Mouse (Mus musculus): ENCODE results near the gene Tbx4. TPM values are rescaled to one million over a fixed set of nuclear protein-coding genes. Genes with fewer than 3 reads are reported as not detected.

Gene Tbx4
- polyA plus RNA-seq, 1 experiment from 2014 or later: 0.25 TPM

- no peaks in the 10 kb centered on the region for H3K9me3 ChIP-seq
These were observed 43.5 kb upstream of the Tbx4 start for GRCm38 (mm10) chr11:85842596-85843346.

GRCm38 (mm10) chr11:85843347-85843692, 42.9 kb upstream of the Tbx4 start:
- Histone ChIP-seq H3K4me3 (peak overlapping the region; percentile 42), H3K27me3 (peaks cover 93% of the 10 kb centered on the region), H3K4me1 (replicated peaks) (peaks cover 40% of the 10 kb centered on the region), H3K9ac (peak overlapping the region; percentile 49), H3K36me3 (no peaks in the 10 kb centered on the region), H3K4me2 (peak overlapping the region; percentile 74), H3K9me3 (no peaks in the 10 kb centered on the region), H3K27ac (replicated peaks) (peak overlapping the region; percentile 52)
- ATAC-seq (ENCODE audit: low read depth): peak; percentile 24; the same call in 1 of the 2 replicates
- WGBS: under 1% methylated on average over 18 of the region's 18 CpGs

More at GRCm38 (mm10) chr11:85842596-85843346, 43.5 kb upstream of the Tbx4 start:
- Histone ChIP-seq H3K9ac (no peak overlapping the region; the same call in 1 of the 2 replicates), H3K27ac (replicated peaks) (no peak overlapping the region), H3K36me3 (no peaks in the 10 kb centered on the region), H3K4me1 (replicated peaks) (peaks cover 46% of the 10 kb centered on the region), H3K4me3 (peak overlapping the region; percentile 42), H3K27me3 (peaks cover 95% of the 10 kb centered on the region), H3K4me2 (peak overlapping the region; percentile 74)
- ATAC-seq (ENCODE audit: low read depth): no peak
- 4% methylated on average over 24 of the region's 24 CpGs for WGBS

GRCm38 (mm10) chr11:85844144-85844965, 41.9 kb upstream of the Tbx4 start:
- Histone ChIP-seq H3K27me3 (peaks cover 86% of the 10 kb centered on the region), H3K9me3 (no peaks in the 10 kb centered on the region), H3K27ac (replicated peaks) (0 out of 2 replicates have a peak overlapping the region, but pooled peaks have one; percentile 52), H3K4me1 (replicated peaks) (peaks cover 39% of the 10 kb centered on the region), H3K4me3 (peak overlapping the region; percentile 42), H3K9ac (peak overlapping the region; percentile 54), H3K4me2 (peak overlapping the region; percentile 74), H3K36me3 (no peaks in the 10 kb centered on the region)
- ATAC-seq (ENCODE audit: low read depth): peak; percentile 61
- WGBS: under 1% methylated on average over 54 of the region's 54 CpGs

GRCm38 (mm10) chr11:85844971-85845370, 41.3 kb upstream of the Tbx4 start:
- H3K27ac ChIP-seq (replicated peaks): no peak overlapping the region
- ATAC-seq (ENCODE audit: low read depth): no peak
- no peak overlapping the region for H3K9ac ChIP-seq
- peak overlapping the region; percentile 74 for H3K4me2 ChIP-seq
- 25% methylated on average over 5 of the region's 5 CpGs for WGBS
- H3K36me3 ChIP-seq: no peaks in the 10 kb centered on the region
- no peaks in the 10 kb centered on the region for H3K9me3 ChIP-seq
- H3K4me1 ChIP-seq (replicated peaks): peaks cover 39% of the 10 kb centered on the region
- H3K4me3 ChIP-seq: no peak overlapping the region
- peaks cover 82% of the 10 kb centered on the region for H3K27me3 ChIP-seq

GRCm38 (mm10) chr11:85845921-85846320, 40.3 kb upstream of the Tbx4 start:
- ATAC-seq (ENCODE audit: low read depth): no peak
- Histone ChIP-seq H3K27me3 (peaks cover 79% of the 10 kb centered on the region), H3K4me1 (replicated peaks) (peaks cover 31% of the 10 kb centered on the region), H3K36me3 (no peaks in the 10 kb centered on the region), H3K9me3 (no peaks in the 10 kb centered on the region), H3K27ac (replicated peaks) (no peak overlapping the region), H3K4me3 (no peak overlapping the region), H3K9ac (no peak overlapping the region), H3K4me2 (no peak overlapping the region)
- 38% methylated on average over 5 of the region's 5 CpGs for WGBS

- H3K36me3 ChIP-seq: no peaks in the 10 kb centered on the region
- 35% methylated on average over 4 of the region's 4 CpGs for WGBS
- ATAC-seq (ENCODE audit: low read depth): no peak
- no peak overlapping the region for H3K4me2 ChIP-seq
- peaks cover 73% of the 10 kb centered on the region for H3K27me3 ChIP-seq
- no peaks in the 10 kb centered on the region for H3K9me3 ChIP-seq
- peaks cover 27% of the 10 kb centered on the region for H3K4me1 ChIP-seq (replicated peaks)
- H3K9ac ChIP-seq: no peak overlapping the region
- H3K4me3 ChIP-seq: no peak overlapping the region
- H3K27ac ChIP-seq (replicated peaks): no peak overlapping the region
These were observed 39.7 kb upstream of the Tbx4 start for GRCm38 (mm10) chr11:85846509-85846908.

GRCm38 (mm10) chr11:85849037-85849436, 37.2 kb upstream of the Tbx4 start:
- Histone ChIP-seq H3K27ac (replicated peaks) (no peak overlapping the region), H3K4me3 (peak overlapping the region; percentile 30), H3K27me3 (peaks cover 48% of the 10 kb centered on the region), H3K36me3 (no peaks in the 10 kb centered on the region), H3K9me3 (no peaks in the 10 kb centered on the region), H3K9ac (0 out of 2 replicates have a peak overlapping the region, but pooled peaks have one; percentile 39), H3K4me2 (peak overlapping the region; percentile 62), H3K4me1 (replicated peaks) (peaks cover 6% of the 10 kb centered on the region)
- 2% methylated on average over 21 of the region's 21 CpGs for WGBS
- peak; percentile 67; the same call in 1 of the 2 replicates for ATAC-seq (ENCODE audit: low read depth)

- no peak for ATAC-seq (ENCODE audit: low read depth)
- Histone ChIP-seq H3K27me3 (peaks cover 36% of the 10 kb centered on the region), H3K4me1 (replicated peaks) (no peaks in the 10 kb centered on the region), H3K4me2 (peak within 1 kb of the TSS; percentile 62), H3K9ac (no peak within 1 kb of the TSS), H3K27ac (replicated peaks) (no peak within 1 kb of the TSS), H3K9me3 (no peaks in the 10 kb centered on the region), H3K36me3 (no peaks in the 10 kb centered on the region), H3K4me3 (peak within 1 kb of the TSS; percentile 30; the same call in 1 of the 2 replicates)
- 80% methylated on average over 6 of the region's 6 CpGs for WGBS
These were observed 36.0 kb upstream of the Tbx4 start, which contains the start of gene Gm11444 for GRCm38 (mm10) chr11:85850233-85850632. TSS of gene Gm11444 (minus strand) at chr11:85850333.

GRCm38 (mm10) chr11:85850758-85851157, 35.5 kb upstream of the Tbx4 start:
- Histone ChIP-seq H3K4me2 (no peak overlapping the region), H3K27me3 (peaks cover 31% of the 10 kb centered on the region), H3K4me1 (replicated peaks) (no peaks in the 10 kb centered on the region), H3K9me3 (no peaks in the 10 kb centered on the region), H3K36me3 (no peaks in the 10 kb centered on the region), H3K4me3 (no peak overlapping the region), H3K27ac (replicated peaks) (no peak overlapping the region), H3K9ac (no peak overlapping the region)
- WGBS: 42% methylated on average over 6 of the region's 6 CpGs
- ATAC-seq (ENCODE audit: low read depth): no peak

- Histone ChIP-seq H3K4me1 (replicated peaks) (no peaks in the 10 kb centered on the region), H3K9ac (no peak overlapping the region), H3K27me3 (no peaks in the 10 kb centered on the region; the same call in 1 of the 2 replicates), H3K9me3 (no peaks in the 10 kb centered on the region), H3K4me3 (no peak overlapping the region), H3K36me3 (no peaks in the 10 kb centered on the region), H3K27ac (replicated peaks) (no peak overlapping the region), H3K4me2 (no peak overlapping the region)
- 11% methylated on average over 6 of the region's 6 CpGs for WGBS
- ATAC-seq (ENCODE audit: low read depth): no peak
These were observed 28.1 kb upstream of the Tbx4 start for GRCm38 (mm10) chr11:85857997-85858698.

- H3K4me1 ChIP-seq (replicated peaks): no peaks in the 10 kb centered on the region
- WGBS: 37% methylated on average over 7 of the region's 7 CpGs
- no peaks in the 10 kb centered on the region for H3K36me3 ChIP-seq
- no peak overlapping the region for H3K4me2 ChIP-seq
- no peak overlapping the region for H3K27ac ChIP-seq (replicated peaks)
- no peak for ATAC-seq (ENCODE audit: low read depth)
- no peak overlapping the region for H3K9ac ChIP-seq
- no peaks in the 10 kb centered on the region for H3K9me3 ChIP-seq
- no peaks in the 10 kb centered on the region for H3K27me3 ChIP-seq
- no peak overlapping the region for H3K4me3 ChIP-seq
These were observed 21.9 kb upstream of the Tbx4 start for GRCm38 (mm10) chr11:85864363-85864762.
